13 mouse cellular contexts compared by ENCODE assay signal in genomic region chr3:103212142-103212541, GRCm38 (mm10).
"Had no signal": no experiment of that assay in that cellular context is flagged by ENCODE, and none has a peak within 500 bp of the region (broad histone marks: within the 10 kb centered on the region; RNA-seq: fewer than 3 reads in every experiment).

No protein-coding gene starts in this region.

- H3K9me3 ChIP-seq: limb, embryonic 15.5 days; midbrain, embryonic 13.5 days; neural tube, embryonic 15.5 days; stomach, embryonic 15.5 days had no signal

- H3K9ac ChIP-seq: limb, embryonic 15.5 days; liver, embryonic 14.5 days; midbrain, embryonic 13.5 days; neural tube, embryonic 15.5 days; stomach, embryonic 15.5 days had no signal

- H3K36me3 ChIP-seq: limb, embryonic 15.5 days; midbrain, embryonic 13.5 days; neural tube, embryonic 15.5 days; stomach, embryonic 15.5 days had no signal

- H3K27ac ChIP-seq: limb, embryonic 15.5 days; liver, embryonic 14.5 days; midbrain, embryonic 13.5 days; neural tube, embryonic 15.5 days; stomach, embryonic 15.5 days had no signal

- H3K27me3 ChIP-seq: limb, embryonic 15.5 days; midbrain, embryonic 13.5 days; neural tube, embryonic 15.5 days; stomach, embryonic 15.5 days had no signal

- H3K4me3 ChIP-seq: limb, embryonic 15.5 days; midbrain, embryonic 13.5 days; neural tube, embryonic 15.5 days; stomach, embryonic 15.5 days had no signal

- DNase-seq: kidney, adult 8-10 months; kidney, postnatal 36 days; layer of hippocampus, adult 9-11 months; layer of hippocampus, postnatal 36 days; lung, adult 18-20 months; right cerebral cortex, postnatal 4 days; spleen, adult 18-20 months; thymus, postnatal 36 days had no signal

- ATAC-seq: midbrain, embryonic 13.5 days had no signal

- H3K4me1 ChIP-seq: midbrain, embryonic 13.5 days; neural tube, embryonic 15.5 days; stomach, embryonic 15.5 days had no signal
